Mouse (Mus musculus): ENCODE results near the gene Gm10337. TPM values are rescaled to one million over a fixed set of nuclear protein-coding genes. Genes with fewer than 3 reads are reported as not detected.

Gene Gm10337
- not detected for total RNA-seq (2021)
- long read RNA-seq, experiment 1: 0 reads
- long read RNA-seq, experiment 2: 0 reads

DNA sequence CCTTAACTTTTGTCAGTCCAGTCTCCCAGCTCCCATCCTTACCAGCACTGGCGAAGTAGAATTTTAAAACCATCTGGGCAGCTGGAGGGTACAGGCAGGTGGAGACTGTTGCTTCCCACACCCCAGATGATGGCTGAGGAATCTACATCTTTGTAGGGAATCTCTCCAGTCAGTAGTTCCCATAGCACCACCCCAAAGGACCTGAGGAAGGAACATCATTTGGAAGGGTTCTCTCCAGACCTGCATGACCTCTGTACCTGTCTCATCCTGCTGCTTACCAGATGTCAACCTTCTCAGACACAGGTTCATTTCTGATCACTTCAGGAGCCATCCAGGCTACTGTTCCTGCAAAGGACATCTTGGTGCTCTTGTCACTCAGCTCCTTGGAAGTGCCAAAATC is at the start of gene Gm10337:
Gene Gm10337 (plus strand): TSS at position 276 of the 400 bp plus-strand sequence.
- DNase-seq: no peak

DNA sequence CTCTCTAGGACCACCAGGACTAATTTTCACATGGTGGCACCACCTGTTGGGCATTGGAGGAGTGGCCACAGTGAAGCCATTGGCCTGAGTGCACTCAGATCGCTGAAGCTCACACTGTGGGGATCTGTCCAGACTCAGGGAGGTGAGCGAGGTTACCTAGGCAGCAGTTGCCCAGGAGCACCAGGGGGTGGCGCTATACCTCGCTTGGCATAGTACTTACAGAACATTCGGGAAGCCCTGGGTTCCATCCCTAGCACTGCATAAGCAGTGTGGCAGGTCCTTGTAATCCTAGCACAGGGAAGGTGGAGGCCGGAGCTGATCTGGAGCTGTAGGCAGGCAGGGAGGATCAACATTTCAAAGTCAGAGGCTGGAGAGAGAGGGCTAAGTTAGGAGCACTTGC is 47.5 kb upstream of the Gm10337 start:
- DNase-seq: no peak

DNA sequence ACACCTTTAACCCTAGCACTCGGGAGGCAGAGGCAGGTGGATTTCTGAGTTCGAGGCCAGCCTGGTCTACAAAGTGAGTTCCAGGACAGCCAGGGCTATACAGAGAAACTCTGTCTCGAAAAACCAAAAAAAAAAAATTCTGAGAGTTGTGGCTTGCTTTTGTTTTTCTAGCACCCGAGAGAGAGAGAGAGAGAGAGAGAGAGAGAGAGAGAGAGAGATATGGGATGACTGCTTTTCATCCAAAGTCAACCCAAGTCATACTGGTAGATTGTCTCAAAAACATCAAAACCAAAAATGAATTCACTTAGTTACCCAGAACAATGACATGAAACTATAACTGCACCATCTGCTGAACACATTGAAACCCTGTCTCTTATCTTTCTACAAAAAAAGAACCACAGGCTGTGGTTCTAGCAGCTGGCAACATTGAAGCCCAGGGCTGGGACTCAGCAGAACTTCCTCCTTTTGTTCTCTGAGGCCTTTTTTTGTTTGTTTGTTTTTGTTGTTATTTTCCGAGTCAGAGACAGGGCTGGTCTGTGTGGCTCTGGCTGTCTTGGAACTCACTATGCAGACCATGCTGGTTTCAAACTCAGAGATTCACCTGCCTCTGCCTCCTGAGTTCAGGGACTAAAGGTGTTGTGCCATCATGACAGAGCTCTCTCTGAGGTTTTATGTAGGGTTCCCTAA is 45.3 kb upstream of the Gm10337 start:
- DNase-seq: no peak

DNA sequence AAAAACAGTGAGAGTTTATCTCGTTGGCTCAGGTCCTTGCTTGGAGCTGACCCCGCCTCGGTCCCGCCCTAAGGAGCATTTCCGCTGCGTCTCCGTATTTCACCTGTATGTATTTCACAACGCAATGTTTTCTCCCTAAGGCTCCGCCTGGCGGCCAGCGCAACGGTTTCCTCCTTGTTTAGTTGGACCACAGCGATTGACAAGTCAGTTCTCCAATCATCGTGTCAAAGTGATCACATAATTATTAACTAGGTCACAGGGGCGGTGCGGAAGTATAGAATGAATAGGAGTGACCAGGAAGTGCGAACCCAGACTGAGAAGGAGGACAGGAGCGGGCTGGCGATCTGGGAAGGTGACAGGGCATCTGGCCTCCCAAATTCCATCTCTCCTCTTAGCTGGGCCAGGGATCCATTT is 44.6 kb upstream of the Gm10337 start, which contains the start of gene Prr13:
Gene Prr13 (plus strand): TSS at position 125 of the 414 bp plus-strand sequence.
- DNase-seq: peak; percentile 71

DNA sequence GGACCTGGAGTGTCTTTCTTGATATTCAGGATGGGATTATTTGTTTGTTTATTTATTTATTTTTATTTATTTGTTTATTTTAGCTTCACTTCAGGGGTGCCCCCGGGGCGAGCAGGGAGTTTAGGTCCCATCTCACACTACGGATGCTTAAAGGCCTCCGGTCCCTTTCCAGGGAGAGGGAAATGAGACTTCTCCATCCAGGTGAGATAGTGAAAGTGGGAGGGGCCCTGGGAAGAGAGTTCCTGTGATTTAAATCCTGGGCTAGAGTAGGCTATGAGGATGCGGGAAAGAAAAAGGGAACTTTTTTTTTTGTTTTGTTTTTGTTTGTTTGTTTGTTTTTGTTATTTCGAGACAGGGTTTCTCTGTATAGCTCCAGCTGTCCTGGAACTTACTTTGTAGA is 44.1 kb upstream of the Gm10337 start:
- no peak for DNase-seq

DNA sequence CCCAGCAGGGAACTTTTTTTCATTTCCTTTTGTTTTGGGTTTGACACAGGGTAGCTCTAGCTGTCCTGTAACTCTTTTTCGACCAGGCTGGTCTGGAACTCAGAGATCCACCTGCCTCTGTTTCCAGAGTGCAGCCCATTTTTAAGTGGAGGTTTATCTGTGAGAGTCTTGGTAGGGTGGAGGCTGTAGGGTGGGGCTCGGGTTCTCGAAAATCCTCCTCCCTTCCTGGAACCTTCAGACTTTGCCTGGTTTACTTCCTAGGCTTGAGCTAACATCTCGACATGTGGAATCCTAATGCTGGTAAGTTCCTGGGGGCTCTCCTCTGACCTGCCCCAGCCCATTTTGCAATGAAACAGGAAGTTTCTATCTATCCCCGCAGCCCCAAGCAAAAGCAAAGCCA is 43.7 kb upstream of the Gm10337 start:
- no peak for DNase-seq

DNA sequence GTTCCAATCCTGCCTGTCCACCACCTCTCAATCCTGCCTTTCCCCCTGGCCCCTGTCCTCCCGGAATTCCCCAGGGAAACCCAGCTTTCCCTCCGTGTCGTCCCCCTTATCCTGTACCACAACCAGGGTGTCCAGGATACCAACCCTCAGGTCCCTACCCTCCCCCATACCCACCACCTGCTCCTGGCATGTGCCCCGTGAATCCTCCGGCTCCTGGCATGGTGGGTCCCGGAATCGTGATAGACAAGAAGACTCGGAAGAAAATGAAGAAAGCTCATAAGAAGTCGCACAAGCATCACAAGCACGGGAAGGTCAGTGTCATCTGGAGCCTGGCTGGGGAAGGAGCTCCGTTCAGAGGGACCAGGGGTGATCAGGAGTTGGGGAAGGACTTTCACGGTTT is 43.1 kb upstream of the Gm10337 start:
- DNase-seq: no peak

DNA sequence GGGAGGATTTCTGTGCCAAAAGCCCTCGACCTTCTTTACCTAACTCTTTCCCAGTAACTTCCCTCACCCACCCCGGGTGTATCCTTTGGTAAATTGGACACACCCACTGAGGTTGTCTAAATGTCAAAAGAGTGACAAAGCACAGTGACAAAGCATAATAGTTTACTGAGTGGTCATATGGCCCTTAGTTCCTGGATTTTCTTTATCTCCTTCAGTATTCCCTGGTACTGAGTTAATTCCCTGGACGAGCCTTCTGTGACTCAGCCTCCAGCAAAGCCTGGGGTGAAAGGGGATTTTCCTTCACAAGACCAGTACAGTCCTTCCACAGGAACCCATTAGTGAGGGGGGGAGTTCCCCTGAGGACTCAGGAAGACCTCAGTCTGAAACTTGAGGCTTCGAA is 42.6 kb upstream of the Gm10337 start:
- DNase-seq: no peak

DNA sequence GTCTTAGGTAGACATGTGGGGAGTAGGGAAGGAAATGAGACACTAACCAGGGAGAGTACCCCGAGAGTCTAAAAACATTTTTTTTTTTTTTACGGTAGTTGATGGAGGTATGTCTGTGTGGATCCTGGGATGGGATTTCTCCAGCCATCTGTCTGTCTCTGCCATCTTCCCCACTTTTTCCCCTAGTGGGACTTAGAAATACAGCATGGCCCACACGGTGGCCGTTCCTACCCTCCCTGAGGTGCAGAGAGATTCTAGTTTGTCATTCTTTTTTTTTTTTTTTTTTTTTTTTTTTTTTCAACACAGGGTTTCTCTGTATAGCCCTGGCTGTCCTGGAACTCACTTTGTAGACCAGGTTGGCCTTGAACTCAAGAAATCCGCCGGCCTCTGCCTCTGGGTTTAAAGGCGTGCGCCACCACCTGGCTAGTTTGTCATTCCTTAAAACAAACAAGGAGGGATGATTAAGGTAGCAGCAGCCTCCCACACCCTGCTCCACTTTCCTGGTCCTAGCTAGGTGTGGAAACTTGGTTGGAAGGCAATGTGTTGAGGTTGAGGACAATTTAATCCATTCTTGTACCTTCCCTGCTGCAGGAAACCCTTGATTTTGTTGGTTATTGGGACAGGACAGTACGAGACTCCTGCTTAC is 42.0 kb upstream of the Gm10337 start:
- DNase-seq: no peak

DNA sequence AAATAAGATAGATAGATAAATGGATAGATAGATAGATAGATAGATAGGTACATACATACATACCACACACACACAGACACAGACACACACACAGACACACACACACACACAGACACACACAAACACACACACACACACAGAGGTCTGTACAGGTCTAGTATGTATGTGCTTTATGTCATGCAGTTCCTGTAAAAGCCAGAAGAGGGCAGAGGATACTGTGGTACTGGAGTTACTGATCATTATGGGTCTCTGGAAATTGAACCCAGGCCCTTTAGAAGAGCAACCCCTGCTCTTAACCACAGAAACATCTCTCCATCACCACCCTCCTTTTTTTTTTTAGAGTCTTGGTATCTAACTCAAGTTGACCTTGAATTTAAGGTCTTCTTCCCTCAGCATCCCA is 39.9 kb upstream of the Gm10337 start:
- no peak for DNase-seq

DNA sequence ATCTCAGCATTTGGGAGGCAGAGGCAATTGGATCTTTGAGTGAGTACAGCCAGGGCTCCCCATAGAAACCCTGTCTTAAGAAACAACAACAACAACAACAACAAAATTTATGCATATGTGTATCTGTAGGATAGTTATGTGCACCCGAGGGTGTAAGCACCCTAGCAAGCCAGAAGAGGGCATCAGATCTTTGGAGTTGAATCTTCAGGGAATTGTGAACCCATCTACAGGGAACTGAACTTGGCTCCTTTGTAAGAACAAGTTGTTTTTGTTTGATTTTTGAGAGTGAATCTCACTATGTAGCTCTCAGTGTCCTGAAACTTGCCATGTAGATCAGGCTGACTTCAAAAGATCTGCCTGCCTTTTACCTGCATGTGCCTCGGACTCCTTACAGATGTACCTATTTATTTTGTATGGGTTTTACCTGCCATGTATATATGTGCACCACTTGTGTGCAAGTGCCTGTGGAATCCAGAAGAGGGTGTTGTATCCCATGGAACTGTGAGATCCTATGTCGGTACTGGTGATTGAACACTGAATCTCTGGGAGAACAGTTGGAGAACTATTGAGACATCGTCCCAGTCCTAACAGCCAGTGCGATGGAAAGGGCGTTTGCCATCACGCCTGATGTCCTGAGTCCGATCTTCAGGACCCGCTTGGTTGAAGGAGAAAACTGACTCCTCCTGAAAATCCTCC is 34.7 kb upstream of the Gm10337 start:
- DNase-seq: no peak

DNA sequence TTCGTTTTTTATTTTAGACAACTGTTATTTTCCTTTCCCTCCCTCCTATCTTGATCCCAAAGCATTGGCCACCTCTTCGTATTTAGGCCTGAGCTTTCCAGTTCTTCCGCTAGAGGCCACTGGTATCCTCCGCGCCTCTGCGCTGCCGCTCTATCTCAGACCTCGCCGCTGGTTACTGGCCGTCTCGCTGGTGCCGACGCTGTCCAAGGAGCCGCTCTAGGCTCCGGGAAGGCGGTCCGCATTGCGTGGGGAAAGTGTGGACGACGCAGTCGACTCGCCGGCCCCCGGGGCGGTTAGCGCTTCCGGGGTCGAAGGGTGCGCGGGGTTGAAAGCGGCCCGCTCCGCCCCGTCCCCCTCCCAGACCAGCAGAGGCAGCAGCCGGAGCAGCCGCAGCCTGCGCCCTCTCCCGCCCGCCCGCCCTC is 33.3 kb upstream of the Gm10337 start, which contains the start of gene Pcbp2:
Gene Pcbp2 (plus strand): TSS at position 357 of the 422 bp plus-strand sequence.
- peak; percentile 93 for DNase-seq

DNA sequence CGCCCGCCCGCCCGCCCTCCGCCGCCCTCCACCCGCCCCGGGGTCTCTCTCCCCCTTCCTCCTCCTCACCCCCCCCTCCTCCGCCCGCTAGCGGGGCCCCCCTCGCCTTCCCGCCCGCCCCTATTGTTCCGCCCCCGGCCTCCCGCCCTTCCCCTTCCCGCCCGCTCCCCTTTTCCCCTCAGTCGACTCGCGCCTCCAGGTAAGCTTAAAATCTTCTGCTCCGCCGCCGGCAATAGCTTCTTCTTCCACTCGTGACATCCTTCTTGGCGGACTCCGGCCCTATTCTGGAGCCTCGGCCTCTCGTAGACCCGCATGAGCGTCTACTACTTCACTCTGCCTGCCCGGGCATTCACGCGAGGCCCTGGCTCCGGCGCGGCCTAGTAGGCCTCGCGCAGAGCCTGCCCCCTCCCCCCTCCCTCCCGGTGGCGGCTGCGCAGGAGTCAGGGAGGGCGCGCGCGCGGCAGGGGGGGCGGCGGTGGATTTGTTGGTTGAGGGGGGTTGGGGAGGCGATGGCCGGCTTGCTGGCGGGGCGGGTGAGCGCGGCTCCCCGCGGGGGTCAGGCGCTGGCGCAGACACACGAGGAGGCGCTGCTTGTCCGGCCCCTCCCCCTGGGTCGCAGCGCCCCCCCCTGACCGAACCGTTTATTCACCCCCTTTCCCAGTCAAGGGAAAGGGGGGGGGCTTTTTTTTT is 32.8 kb upstream of the Gm10337 start:
- DNase-seq: peak; percentile 85

DNA sequence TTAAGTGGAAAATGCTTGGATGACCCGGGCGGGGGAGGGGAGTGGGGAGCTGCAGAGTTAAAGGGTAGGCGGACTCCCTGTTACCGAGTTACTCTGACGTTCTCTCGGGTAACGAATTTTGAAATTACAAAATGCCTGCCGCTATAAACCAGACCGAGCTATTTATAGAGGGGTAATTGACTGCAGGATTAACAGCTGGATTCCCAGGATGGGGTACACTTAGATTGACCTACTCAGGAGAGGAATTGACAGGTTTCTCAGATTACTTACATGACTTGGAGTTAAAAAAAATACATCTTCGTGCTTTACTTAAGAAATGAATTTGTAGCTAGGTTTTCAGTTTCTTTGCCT is 32.3 kb upstream of the Gm10337 start:
- DNase-seq: no peak

DNA sequence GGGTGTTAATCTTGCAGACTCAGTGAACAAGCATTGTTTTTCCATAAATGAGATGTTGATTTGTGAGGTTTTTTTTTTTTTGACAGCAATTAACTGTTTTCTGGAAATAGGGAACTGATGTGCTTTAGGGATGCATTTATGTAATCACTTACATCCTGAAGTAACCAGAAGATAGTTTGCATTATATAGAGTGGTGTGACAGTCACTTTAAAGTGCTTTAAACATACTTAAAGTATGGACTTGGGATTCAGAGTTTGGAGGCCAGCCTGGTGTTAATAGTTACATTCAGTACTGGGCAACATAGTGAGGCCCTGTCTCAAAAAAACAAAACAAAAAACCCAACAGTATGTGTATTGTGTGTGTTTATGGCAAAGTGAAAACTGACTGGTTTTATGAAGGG is 31.8 kb upstream of the Gm10337 start:
- DNase-seq: no peak

DNA sequence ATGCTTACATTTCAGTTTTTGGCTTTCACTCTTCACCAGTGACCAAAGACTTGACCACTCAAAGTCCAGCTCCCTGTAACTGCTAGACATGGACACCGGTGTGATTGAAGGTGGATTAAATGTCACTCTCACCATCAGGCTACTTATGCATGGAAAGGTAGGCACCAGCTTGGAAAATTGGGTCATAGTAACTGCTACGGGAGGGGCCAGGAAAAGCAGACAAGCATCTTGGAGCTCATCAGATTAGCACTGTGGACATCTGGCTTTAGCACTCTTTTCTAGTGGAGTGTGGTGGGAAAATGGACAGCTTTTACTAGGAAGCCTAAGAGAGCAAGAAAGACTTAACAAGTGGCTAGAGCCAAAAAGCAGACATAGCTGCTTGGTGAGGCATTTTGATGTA is 30.3 kb upstream of the Gm10337 start:
- no peak for DNase-seq

DNA sequence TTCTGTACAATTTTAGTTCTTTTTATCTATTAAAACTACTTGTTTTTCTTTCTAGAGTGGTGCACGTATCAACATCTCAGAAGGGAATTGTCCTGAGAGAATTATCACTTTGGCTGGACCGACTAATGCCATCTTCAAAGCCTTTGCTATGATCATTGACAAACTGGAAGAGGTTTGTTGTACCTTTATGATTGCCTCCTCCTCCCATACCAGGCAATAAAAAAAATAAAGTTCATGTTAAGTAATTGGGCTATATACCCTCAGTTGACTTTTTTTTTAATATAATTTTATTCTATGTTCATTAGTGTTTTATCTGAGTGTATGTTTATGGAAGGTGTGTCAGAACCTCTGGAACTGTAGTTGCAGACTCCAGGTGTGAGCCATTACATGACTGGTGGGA is 29.0 kb upstream of the Gm10337 start:
- no peak for DNase-seq

DNA sequence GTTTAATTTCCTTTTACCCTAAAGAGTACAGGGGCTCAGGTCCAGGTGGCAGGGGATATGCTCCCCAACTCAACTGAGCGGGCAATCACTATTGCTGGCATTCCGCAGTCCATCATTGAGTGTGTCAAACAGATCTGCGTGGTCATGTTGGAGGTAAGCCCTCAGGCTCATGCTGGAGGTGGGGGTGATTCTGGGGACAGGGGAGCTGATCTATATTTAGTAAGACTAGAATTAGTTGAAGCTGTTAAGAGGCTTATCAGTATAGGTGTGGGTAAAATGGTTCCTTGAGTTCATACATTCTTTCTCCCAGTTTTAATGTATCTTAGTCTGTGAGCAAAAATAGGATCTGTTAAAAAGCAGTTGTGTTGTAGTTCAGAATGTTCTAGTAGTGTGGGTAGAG is 20.4 kb upstream of the Gm10337 start:
- DNase-seq: no peak

DNA sequence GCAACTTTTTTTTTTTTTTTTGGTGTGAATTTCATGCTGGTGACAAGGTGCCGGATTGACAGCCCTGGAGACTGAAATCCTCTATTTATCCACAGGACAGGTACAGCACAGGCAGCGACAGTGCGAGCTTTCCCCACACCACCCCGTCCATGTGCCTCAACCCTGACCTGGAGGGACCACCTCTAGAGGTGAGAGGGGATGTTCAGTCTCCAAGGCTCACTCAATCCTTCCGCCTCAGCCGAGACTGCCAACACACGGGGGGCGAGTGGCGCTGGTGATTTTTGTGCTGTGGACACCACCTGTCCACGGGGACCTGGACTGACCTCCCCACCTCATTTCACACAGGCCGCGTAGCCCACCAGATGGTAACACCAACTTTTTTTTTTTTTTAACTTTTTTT is 17.7 kb upstream of the Gm10337 start:
- no peak for DNase-seq

DNA sequence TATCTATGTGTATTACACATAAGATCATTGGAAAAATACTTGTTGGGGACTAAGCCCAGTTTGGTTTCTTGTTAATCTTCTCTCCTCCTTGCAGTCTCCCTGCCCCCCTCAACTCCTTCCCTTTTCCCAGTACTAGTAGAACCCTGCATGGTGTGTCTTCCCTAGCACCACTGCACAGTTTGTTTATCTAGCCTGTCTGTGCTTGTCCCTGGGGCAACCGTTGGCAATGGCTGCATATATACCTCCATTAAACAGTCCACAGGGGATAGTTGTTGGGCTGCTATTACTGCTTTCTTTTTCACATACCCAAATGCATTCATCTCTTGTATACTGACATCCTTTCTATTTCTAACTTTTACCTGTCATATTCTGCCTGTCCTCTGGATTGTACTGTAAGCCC is 15.9 kb upstream of the Gm10337 start:
- DNase-seq: no peak

DNA sequence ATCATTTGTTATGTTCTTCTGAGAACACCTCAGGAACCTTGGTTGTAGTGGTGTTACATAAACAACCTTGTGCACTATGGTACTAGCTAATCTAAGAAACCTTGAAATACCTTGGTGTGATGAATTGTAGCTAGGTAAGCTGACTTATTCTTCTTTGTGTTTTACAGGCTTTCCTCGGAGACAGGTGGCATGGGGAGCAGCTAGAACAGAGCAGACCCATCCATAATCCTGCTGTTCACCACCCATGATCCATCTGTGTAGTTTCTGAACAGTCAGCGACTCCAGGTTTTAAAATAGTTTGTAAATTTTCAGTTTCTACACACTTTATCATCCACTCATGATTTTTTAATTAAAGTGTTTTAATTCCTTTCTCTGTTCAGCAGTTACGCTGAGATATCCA is 5.2 kb upstream of the Gm10337 start:
- no peak for DNase-seq

DNA sequence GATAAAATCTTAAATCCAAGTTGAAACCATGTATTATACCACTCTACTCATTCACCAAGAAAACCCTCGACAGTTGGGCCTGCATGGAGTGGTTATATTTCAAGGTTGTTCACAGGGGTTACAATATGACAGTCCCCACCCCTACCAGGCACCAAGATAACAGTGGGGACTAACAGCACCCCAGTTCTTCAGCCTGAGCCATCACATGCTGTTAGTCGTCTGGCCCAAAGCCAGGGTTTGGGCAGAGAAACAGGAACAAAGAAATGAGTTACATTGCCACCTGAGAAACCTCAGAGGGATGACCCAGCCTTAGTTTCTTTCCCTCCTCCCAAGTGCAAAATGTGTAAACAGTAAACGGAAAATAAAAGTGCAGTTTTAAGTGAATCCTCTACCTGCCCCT is 4.2 kb upstream of the Gm10337 start:
- DNase-seq: no peak

DNA sequence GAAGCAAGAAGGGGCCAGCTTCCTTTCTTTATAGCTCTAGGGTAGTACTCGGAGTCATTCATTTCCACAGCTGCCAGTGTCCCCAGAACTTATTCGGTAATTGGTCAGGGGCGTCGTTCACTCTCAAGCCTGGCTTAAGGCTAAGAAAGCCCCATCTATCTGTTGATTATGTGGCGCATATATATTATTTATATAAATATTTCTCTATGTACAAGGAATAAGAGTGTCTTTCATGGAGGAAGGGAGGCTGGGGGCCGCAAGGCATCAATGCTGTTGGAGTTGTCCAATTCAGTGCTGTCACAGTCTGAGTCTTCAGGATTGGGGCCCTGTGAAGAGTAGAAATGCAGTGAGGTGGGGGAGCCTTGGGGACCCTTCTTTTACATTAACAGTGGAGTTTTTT is 3.7 kb upstream of the Gm10337 start:
- DNase-seq: no peak

Data from gastrocnemius, postnatal 10 days (tissue).